Mouse (Mus musculus): ENCODE data around the gene Tenm4. TPM values are rescaled to one million over a fixed set of nuclear protein-coding genes. Genes with fewer than 3 reads are reported as not detected.

Gene Tenm4
- polyA plus RNA-seq (2016; fragmentation: Nextera tagmentation; extraction: Ambion mirVana): 1.9 and 2.3 TPM in 2 replicates

DNA sequence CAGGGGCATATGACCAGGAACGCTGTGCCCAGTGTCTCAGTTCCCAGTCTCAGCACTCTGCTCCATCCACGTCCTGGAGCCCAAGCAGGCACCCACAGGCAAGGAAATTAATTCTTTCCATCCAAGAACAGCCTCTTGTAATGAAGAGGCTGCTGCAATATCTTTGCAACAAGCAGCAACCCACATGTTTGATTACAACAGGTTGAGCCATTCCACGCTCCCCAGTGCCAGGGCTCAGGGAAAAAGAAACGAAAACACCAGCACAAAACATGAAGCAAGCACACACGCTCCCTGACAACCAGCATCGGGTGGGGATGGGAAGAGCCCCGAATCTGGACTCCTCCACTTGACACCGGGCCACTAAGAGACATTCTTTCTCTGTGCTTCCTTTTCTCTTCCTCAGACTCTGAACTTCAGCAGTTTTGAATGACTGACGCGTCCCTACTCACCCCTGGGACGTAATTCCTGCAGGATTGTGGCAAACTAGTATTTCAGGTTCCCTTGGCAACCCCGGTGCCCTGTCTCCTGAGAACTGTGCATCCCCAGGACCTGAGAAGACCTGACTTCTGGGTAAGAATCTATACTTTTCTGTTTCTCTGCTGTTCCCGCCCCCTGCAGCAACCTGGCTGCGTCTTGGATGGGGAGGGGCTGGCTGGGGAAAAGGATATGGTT lies at the start of gene Tenm4:
Tenm4 (plus strand) TSS at position 323 of the 672 bp plus-strand sequence.
- ATAC-seq: no peak

GRCm38 (mm10) chr7:96130763-96131162 lies 40.3 kb upstream of the Tenm4 start:
- Histone ChIP-seq H3K4me2 (no peak overlapping the region), H3K36me3 (no peaks in the 10 kb centered on the region), H3K27me3 (replicated peaks) (no peaks in the 10 kb centered on the region), H3K9me3 (replicated peaks) (no peaks in the 10 kb centered on the region), H3K27ac (no peak overlapping the region), H3K4me1 (no peaks in the 10 kb centered on the region), H3K4me3 (no peak overlapping the region), H3K9ac (no peak overlapping the region)
- 29% methylated on average over 4 of the region's 4 CpGs for WGBS (ENCODE audit: insufficient replicate concordance)
- ATAC-seq: no peak

More for the DNA sequence above, at the start of gene Tenm4:
- no peaks in the 10 kb centered on the region for H3K36me3 ChIP-seq
- H3K4me1 ChIP-seq: no peaks in the 10 kb centered on the region
- H3K27ac ChIP-seq: no peak within 1 kb of the TSS
- no peak within 1 kb of the TSS for H3K4me3 ChIP-seq
- 0 out of 2 replicates have a peak within 1 kb of the TSS, but pooled peaks have one; percentile 1 for H3K4me2 ChIP-seq
- WGBS (ENCODE audit: insufficient replicate concordance): 34% methylated on average over 14 of the region's 14 CpGs
- H3K9ac ChIP-seq: no peak within 1 kb of the TSS
- H3K9me3 ChIP-seq (replicated peaks): no peaks in the 10 kb centered on the region
- H3K27me3 ChIP-seq (replicated peaks): peaks cover 3% of the 10 kb centered on the region; the same call in 1 of the 2 replicates

DNA sequence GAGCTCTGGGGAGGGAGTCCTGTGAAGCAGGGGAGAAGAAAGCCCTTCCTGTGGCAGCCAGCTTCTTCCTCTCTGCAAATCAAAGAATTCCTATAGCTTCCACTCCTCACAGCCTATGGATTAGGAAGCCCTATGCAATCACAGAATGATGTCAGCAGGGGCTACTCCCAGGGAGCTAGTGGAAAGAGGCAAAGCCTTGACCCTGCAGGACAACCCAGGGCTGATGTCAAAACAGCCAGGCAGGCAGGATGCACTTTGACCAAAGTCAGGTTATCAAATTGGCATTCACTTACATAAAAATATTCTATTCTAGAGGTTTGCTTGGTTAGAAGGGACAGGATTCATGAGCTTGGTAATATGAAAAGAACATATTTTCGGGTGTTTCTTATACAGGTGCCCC lies 39.9 kb upstream of the Tenm4 start:
- H3K27me3 ChIP-seq (replicated peaks): no peaks in the 10 kb centered on the region
- H3K4me3 ChIP-seq: no peak overlapping the region
- WGBS (ENCODE audit: insufficient replicate concordance): 39% methylated on average over 1 of the region's 1 CpGs
- no peak overlapping the region for H3K4me2 ChIP-seq
- no peaks in the 10 kb centered on the region for H3K4me1 ChIP-seq
- H3K27ac ChIP-seq: no peak overlapping the region
- ATAC-seq: no peak
- H3K36me3 ChIP-seq: no peaks in the 10 kb centered on the region
- H3K9ac ChIP-seq: no peak overlapping the region
- no peaks in the 10 kb centered on the region for H3K9me3 ChIP-seq (replicated peaks)

DNA sequence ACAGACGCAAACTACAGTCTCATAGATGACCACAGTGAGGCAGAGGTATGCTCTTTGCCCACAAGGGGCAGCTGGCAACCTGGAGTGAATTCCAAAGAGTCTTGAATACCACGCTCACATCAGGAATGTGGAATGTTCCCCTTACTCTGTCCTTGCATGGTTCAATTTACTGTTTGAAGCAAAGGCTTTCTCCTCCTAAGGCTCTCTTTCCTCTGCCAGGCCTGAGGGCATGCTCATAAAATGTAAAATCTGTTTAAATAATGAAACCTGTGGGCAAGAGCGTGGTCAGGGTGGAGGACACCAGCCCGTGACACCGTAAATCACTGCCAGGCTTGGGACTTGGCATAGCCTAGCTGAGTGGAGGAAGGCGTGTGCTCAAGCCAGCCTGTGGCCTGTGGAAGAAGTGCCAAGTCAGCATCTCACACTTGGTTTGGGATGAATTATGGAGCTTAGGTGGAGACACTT lies 34.5 kb upstream of the Tenm4 start:
- ATAC-seq: no peak
- Histone ChIP-seq H3K27ac (no peak overlapping the region), H3K4me3 (no peak overlapping the region), H3K27me3 (replicated peaks) (no peaks in the 10 kb centered on the region), H3K9ac (no peak overlapping the region), H3K4me2 (no peak overlapping the region), H3K4me1 (no peaks in the 10 kb centered on the region), H3K9me3 (replicated peaks) (no peaks in the 10 kb centered on the region), H3K36me3 (no peaks in the 10 kb centered on the region)
- WGBS (ENCODE audit: insufficient replicate concordance): 74% methylated on average over 6 of the region's 6 CpGs

DNA sequence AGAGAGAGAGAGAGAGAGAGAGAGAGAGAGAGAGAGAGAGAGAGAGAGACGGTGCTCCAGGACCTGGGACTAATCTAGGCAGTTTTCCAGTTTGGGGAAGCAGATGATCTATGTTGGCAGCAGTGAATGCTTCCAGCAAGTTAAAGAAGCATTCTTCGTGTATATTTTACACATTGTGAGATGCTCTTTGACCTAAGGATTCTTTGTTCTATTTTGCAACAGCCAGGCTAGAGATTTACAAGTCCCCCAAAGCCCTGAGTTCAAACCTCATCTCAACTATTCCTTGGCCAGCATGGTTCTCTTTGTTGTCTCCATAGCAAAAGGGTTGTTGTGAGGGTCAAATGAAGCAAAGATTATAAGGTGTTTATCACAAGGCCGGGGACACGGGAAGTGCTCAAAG lies 29.2 kb upstream of the Tenm4 start:
- 59% methylated on average over 4 of the region's 4 CpGs for WGBS (ENCODE audit: insufficient replicate concordance)
- Histone ChIP-seq H3K4me1 (no peaks in the 10 kb centered on the region), H3K9me3 (replicated peaks) (no peaks in the 10 kb centered on the region), H3K27me3 (replicated peaks) (no peaks in the 10 kb centered on the region), H3K4me2 (no peak overlapping the region), H3K27ac (no peak overlapping the region), H3K4me3 (no peak overlapping the region), H3K36me3 (no peaks in the 10 kb centered on the region), H3K9ac (no peak overlapping the region)
- ATAC-seq: no peak

DNA sequence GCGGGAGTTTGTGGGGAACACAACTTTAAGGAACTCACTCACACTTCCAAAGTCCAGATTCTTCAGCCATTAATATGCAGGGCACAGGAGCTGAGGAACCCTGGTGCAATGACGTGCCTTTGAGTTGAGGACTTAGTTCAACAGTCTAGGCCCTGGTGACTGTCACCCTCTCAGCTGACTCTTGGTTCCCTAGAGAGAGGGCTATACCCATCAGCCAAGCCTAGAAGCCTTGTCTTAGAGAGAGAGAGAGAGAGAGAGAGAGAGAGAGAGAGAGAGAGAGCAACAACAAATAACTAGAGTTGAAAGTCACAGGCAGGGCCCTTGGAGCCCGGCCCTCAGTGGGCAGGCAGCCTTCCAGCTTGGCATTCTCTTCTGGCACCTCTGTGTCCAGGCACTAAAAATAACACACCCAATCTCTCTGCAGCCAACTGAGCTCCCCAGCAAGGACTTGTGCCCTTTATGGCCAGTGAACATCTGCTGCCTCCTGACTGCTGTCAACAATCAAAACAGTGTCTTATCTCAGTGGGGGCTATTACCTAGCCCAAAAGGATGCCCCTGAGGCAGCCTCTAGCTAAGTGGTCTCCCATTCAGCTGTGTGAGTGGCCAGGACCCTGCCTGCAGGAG lies 28.0 kb upstream of the Tenm4 start:
- Histone ChIP-seq H3K9me3 (replicated peaks) (no peaks in the 10 kb centered on the region), H3K4me1 (no peaks in the 10 kb centered on the region), H3K27me3 (replicated peaks) (no peaks in the 10 kb centered on the region), H3K27ac (no peak overlapping the region), H3K4me2 (no peak overlapping the region), H3K9ac (no peak overlapping the region), H3K4me3 (no peak overlapping the region), H3K36me3 (no peaks in the 10 kb centered on the region)
- no peak for ATAC-seq
- 43% methylated on average over 3 of the region's 3 CpGs for WGBS (ENCODE audit: insufficient replicate concordance)

DNA sequence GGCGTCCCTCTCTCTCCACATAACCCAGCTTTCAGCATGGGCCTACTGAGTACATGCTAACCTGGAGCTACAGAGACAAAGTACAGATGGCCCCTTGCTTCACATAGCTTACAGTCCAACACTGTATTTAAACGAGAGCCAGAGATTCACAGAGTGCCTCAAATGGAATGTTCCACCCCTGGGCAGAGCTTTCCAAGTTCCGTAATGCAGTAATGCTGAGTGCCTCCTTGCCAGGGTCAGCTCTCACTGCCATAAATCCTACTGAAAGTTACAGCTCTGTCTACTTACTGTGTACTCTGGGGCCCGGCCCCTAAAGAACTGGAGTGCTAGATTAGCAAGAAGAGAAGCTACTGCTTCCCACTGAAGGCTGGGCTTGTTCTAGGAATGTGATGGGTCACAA lies 23.6 kb upstream of the Tenm4 start:
- Histone ChIP-seq H3K4me3 (no peak overlapping the region), H3K36me3 (no peaks in the 10 kb centered on the region), H3K27ac (no peak overlapping the region), H3K9me3 (replicated peaks) (no peaks in the 10 kb centered on the region), H3K9ac (no peak overlapping the region), H3K4me2 (no peak overlapping the region), H3K4me1 (no peaks in the 10 kb centered on the region), H3K27me3 (replicated peaks) (no peaks in the 10 kb centered on the region)
- 56% methylated on average over 4 of the region's 4 CpGs for WGBS (ENCODE audit: insufficient replicate concordance)
- no peak for ATAC-seq

DNA sequence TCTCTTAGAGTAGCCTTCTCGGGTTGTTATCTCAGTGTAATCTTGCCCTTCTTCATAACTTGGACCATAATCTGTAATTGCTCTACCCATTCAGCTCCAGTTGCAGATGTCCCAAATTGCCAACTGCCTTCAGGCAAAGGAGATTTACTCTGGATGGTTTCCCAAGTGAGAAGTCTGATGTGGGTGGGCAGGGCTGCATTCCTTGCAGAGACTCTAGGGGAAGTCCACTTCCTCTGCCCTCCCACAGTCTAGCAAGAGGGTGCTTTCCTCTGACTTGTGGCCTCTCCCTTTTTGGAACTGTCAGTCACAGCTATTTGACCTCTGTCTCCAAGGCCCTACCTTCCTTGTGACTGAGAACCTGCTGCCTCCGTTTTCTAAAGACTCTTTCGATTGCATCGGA lies 22.9 kb upstream of the Tenm4 start:
- H3K27ac ChIP-seq: no peak overlapping the region
- no peaks in the 10 kb centered on the region for H3K27me3 ChIP-seq (replicated peaks)
- no peaks in the 10 kb centered on the region for H3K36me3 ChIP-seq
- no peak overlapping the region for H3K4me2 ChIP-seq
- no peaks in the 10 kb centered on the region for H3K9me3 ChIP-seq (replicated peaks)
- 54% methylated on average over 4 of the region's 4 CpGs for WGBS (ENCODE audit: insufficient replicate concordance)
- H3K4me1 ChIP-seq: no peaks in the 10 kb centered on the region
- no peak for ATAC-seq
- H3K4me3 ChIP-seq: no peak overlapping the region
- H3K9ac ChIP-seq: no peak overlapping the region

- Histone ChIP-seq H3K36me3 (no peaks in the 10 kb centered on the region), H3K9ac (no peak overlapping the region), H3K4me2 (no peak overlapping the region), H3K27ac (no peak overlapping the region), H3K4me3 (no peak overlapping the region), H3K4me1 (no peaks in the 10 kb centered on the region), H3K9me3 (replicated peaks) (no peaks in the 10 kb centered on the region), H3K27me3 (replicated peaks) (no peaks in the 10 kb centered on the region)
- WGBS (ENCODE audit: insufficient replicate concordance): 28% methylated on average over 3 of the region's 3 CpGs
- no peak for ATAC-seq
Measured at GRCm38 (mm10) chr7:96151277-96151676, 19.8 kb upstream of the Tenm4 start.

- Histone ChIP-seq H3K4me2 (no peak overlapping the region), H3K9me3 (replicated peaks) (no peaks in the 10 kb centered on the region), H3K27ac (no peak overlapping the region), H3K4me3 (no peak overlapping the region), H3K36me3 (no peaks in the 10 kb centered on the region), H3K27me3 (replicated peaks) (no peaks in the 10 kb centered on the region), H3K4me1 (no peaks in the 10 kb centered on the region), H3K9ac (no peak overlapping the region)
- no peak for ATAC-seq
- WGBS (ENCODE audit: insufficient replicate concordance): 27% methylated on average over 5 of the region's 5 CpGs
Measured at GRCm38 (mm10) chr7:96151961-96152360, 19.1 kb upstream of the Tenm4 start.

GRCm38 (mm10) chr7:96152431-96152830 lies 18.6 kb upstream of the Tenm4 start:
- Histone ChIP-seq H3K4me2 (peak overlapping the region; percentile 55), H3K4me1 (no peaks in the 10 kb centered on the region), H3K36me3 (no peaks in the 10 kb centered on the region), H3K27ac (no peak overlapping the region), H3K4me3 (no peak overlapping the region), H3K9me3 (replicated peaks) (no peaks in the 10 kb centered on the region), H3K27me3 (replicated peaks) (no peaks in the 10 kb centered on the region), H3K9ac (no peak overlapping the region)
- no peak for ATAC-seq
- WGBS (ENCODE audit: insufficient replicate concordance): 9% methylated on average over 4 of the region's 4 CpGs

GRCm38 (mm10) chr7:96152924-96153359 lies 18.1 kb upstream of the Tenm4 start:
- peak overlapping the region; percentile 31 for H3K4me3 ChIP-seq
- H3K27ac ChIP-seq: no peak overlapping the region
- H3K4me1 ChIP-seq: no peaks in the 10 kb centered on the region
- no peak overlapping the region for H3K9ac ChIP-seq
- 4% methylated on average over 10 of the region's 10 CpGs for WGBS (ENCODE audit: insufficient replicate concordance)
- H3K27me3 ChIP-seq (replicated peaks): no peaks in the 10 kb centered on the region
- H3K36me3 ChIP-seq: no peaks in the 10 kb centered on the region
- peak; percentile 71 for ATAC-seq
- peak overlapping the region; percentile 55 for H3K4me2 ChIP-seq
- no peaks in the 10 kb centered on the region for H3K9me3 ChIP-seq (replicated peaks)

Data from liver, embryonic 12.5 days (tissue).